Mouse (Mus musculus) hindbrain, postnatal 0 days (tissue): ENCODE data around the gene Phactr1. TPM values are rescaled to one million over a fixed set of nuclear protein-coding genes. Genes with fewer than 3 reads are reported as not detected.

Experiments used
- ATAC-seq: fragments of 200-750 bp; cut with Nextera tagmentation; 2 replicates; pipeline ENCODE4 v1.8.0; 2017; ENCODE audit warnings: mild to moderate bottlenecking, moderate TSS enrichment, moderate library complexity
- DNase-seq: peaks from one replicate; pipeline ENCODE4 v3.0.0-alpha.2; 2015; ENCODE audit warnings: low spot score
- H3K27ac ChIP-seq: fragments of 300-500 bp; sonication (generic); 2 replicates; pipeline ENCODE4 v1.5.1; 2014; ENCODE audit warnings: mild to moderate bottlenecking
- H3K27me3 ChIP-seq: fragments of 300-500 bp; sonication (generic); 2 replicates; pipeline ENCODE4 v1.6.1; 2014; ENCODE audit warnings: low read length, mixed read lengths; ENCODE audit not compliant: insufficient read depth
- H3K36me3 ChIP-seq: fragments of 300-500 bp; sonication (generic); 2 replicates; pipeline ENCODE4 v1.6.1; 2014; ENCODE audit warnings: low read length, mixed read lengths; ENCODE audit not compliant: insufficient read depth
- H3K4me1 ChIP-seq: fragments of 300-500 bp; sonication (generic); 2 replicates; pipeline ENCODE4 v1.6.1; 2014; ENCODE audit warnings: antibody characterized with exemption, low read length, mixed read lengths; ENCODE audit not compliant: insufficient read depth
- H3K4me2 ChIP-seq: fragments of 300-500 bp; sonication (generic); 2 replicates; pipeline ENCODE4 v1.6.1; 2014; ENCODE audit warnings: low read depth, mild to moderate bottlenecking, low read length, moderate library complexity, mixed read lengths
- H3K4me3 ChIP-seq: fragments of 300-500 bp; sonication (generic); 2 replicates; pipeline ENCODE4 v1.5.1; 2014; ENCODE audit warnings: low read length
- H3K9ac ChIP-seq: fragments of 300-500 bp; sonication (generic); replicated peaks from 2 replicates; pipeline ENCODE4 v1.6.1; 2014; ENCODE audit warnings: mild to moderate bottlenecking, low read length, moderate library complexity, mixed read lengths
- H3K9me3 ChIP-seq: fragments of 300-500 bp; sonication (generic); 2 replicates; pipeline ENCODE4 v1.6.1; 2016; ENCODE audit warnings: low read length, mixed read lengths
- CTCF ChIP-seq: IDR thresholded peaks from 2 replicates; pipeline ENCODE4 v1.5.1; 2016; ENCODE audit warnings: antibody characterized with exemption, control low read depth, low read depth
- WGBS: fragments of 180-500 bp; shearing (Covaris S2); extraction: QIAGEN DNeasy Blood & Tissue Kit; methylation state at CpG from one replicate; pipeline ENCODE4 v1.1.7; 2014; 5-methylcytosine and 5-hydroxymethylcytosine counted together
- polyA plus RNA-seq: library from polyadenylated mRNA; unstranded; fragments of >200 nt; fragmentation: Nextera tagmentation; extraction: Ambion mirVana; gene quantifications from 2 replicates; pipeline ENCODE4 v1.2.1, GENCODE M21; 2015
- total RNA-seq: library from RNA; depleted of rRNA; stranded (reverse); fragments of >200 nt; gene quantifications from 2 replicates; pipeline ENCODE4 v1.2.3, GENCODE M21; 2014

Phactr1 gene
- total and polyA plus RNA-seq, 2 experiments from 2014 or later, result 46.6 to 56.7 TPM

GRCm38 (mm10) chr13:43158281-43158680, 477.9 kb downstream of the Phactr1 start:
- WGBS, result 62% methylated on average over 5 of the region's 5 CpGs
- H3K9ac ChIP-seq, result no peak overlapping the region
- DNase-seq (peak; percentile 40), ATAC-seq (peak; percentile 46)
- peaks cover 10% of the 10 kb centered on the region for H3K36me3 ChIP-seq
- H3K4me2 ChIP-seq, result no peak overlapping the region
- H3K27ac ChIP-seq, result no peak overlapping the region
- no peaks in the 10 kb centered on the region for H3K9me3 ChIP-seq
- H3K4me3 ChIP-seq, result no peak overlapping the region
- H3K27me3 ChIP-seq, result no peaks in the 10 kb centered on the region
- TF ChIP-seq CTCF, result no peak
- H3K4me1 ChIP-seq, result no peaks in the 10 kb centered on the region

GRCm38 (mm10) chr13:43159429-43159828, 479.0 kb downstream of the Phactr1 start:
- DNase-seq, result no peak
- Histone ChIP-seq H3K4me2 (no peak overlapping the region), H3K4me1 (no peaks in the 10 kb centered on the region), H3K9ac (no peak overlapping the region), H3K36me3 (peaks cover 11% of the 10 kb centered on the region), H3K27ac (no peak overlapping the region), H3K9me3 (no peaks in the 10 kb centered on the region), H3K4me3 (no peak overlapping the region), H3K27me3 (no peaks in the 10 kb centered on the region)
- WGBS, result 76% methylated on average over 3 of the region's 3 CpGs
- no peak for ATAC-seq
- TF ChIP-seq CTCF, result no peak

GRCm38 (mm10) chr13:43167721-43168120, 487.3 kb downstream of the Phactr1 start:
- DNase-seq, result peak; percentile 69
- WGBS, result 62% methylated on average over 9 of the region's 9 CpGs
- H3K4me2 ChIP-seq, result no peak overlapping the region
- peaks cover 8% of the 10 kb centered on the region; the same call in 1 of the 2 replicates for H3K36me3 ChIP-seq
- no peak for ATAC-seq
- no peaks in the 10 kb centered on the region for H3K9me3 ChIP-seq
- H3K4me1 ChIP-seq, result 0 out of 2 replicates have a peak, but pooled peaks cover 6% of the 10 kb centered on the region
- no peak overlapping the region for H3K9ac ChIP-seq
- peak; percentile 33 for TF ChIP-seq CTCF
- H3K27ac ChIP-seq, result no peak overlapping the region
- H3K4me3 ChIP-seq, result no peak overlapping the region
- H3K27me3 ChIP-seq, result no peaks in the 10 kb centered on the region

GRCm38 (mm10) chr13:43171020-43171710, 490.7 kb downstream of the Phactr1 start, which contains the start of gene Tbc1d7:
Gene Tbc1d7, minus strand, starts transcription at chr13:43171501.
- peak; percentile 99 for DNase-seq
- WGBS, result 1% methylated on average over 48 of the region's 48 CpGs
- peak within 1 kb of the TSS; percentile 90 for H3K4me2 ChIP-seq
- peak within 1 kb of the TSS; percentile 83 for H3K27ac ChIP-seq
- no peaks in the 10 kb centered on the region for H3K27me3 ChIP-seq
- peak; percentile 95 for ATAC-seq
- H3K4me3 ChIP-seq, result peak within 1 kb of the TSS; percentile 60
- H3K36me3 ChIP-seq, result 0 out of 2 replicates have a peak, but pooled peaks cover 4% of the 10 kb centered on the region
- peak within 1 kb of the TSS; percentile 63 for H3K9ac ChIP-seq
- no peaks in the 10 kb centered on the region for H3K9me3 ChIP-seq
- H3K4me1 ChIP-seq, result 0 out of 2 replicates have a peak, but pooled peaks cover 6% of the 10 kb centered on the region
- TF ChIP-seq CTCF, result no peak; the same call in 1 of the 2 replicates

- WGBS, result 40% methylated on average over 14 of the region's 14 CpGs
- Histone ChIP-seq H3K36me3 (0 out of 2 replicates have a peak, but pooled peaks cover 4% of the 10 kb centered on the region), H3K9ac (peak overlapping the region; percentile 63; the same call in 1 of the 2 replicates), H3K9me3 (no peaks in the 10 kb centered on the region), H3K4me3 (peak overlapping the region; percentile 60), H3K27me3 (no peaks in the 10 kb centered on the region), H3K27ac (peak overlapping the region; percentile 83), H3K4me2 (peak overlapping the region; percentile 90), H3K4me1 (0 out of 2 replicates have a peak, but pooled peaks cover 6% of the 10 kb centered on the region)
- DNase-seq (peak; percentile 46), ATAC-seq (no peak)
- peak; percentile 53 for TF ChIP-seq CTCF
Observed at GRCm38 (mm10) chr13:43172036-43172713, 491.8 kb downstream of the Phactr1 start.

- peak; percentile 78 for DNase-seq
- no peak overlapping the region for H3K27ac ChIP-seq
- no peak overlapping the region for H3K4me2 ChIP-seq
- no peak overlapping the region for H3K9ac ChIP-seq
- H3K9me3 ChIP-seq, result no peaks in the 10 kb centered on the region
- 0 out of 2 replicates have a peak, but pooled peaks cover 4% of the 10 kb centered on the region for H3K36me3 ChIP-seq
- no peaks in the 10 kb centered on the region for H3K27me3 ChIP-seq
- WGBS, result 17% methylated on average over 9 of the region's 9 CpGs
- TF ChIP-seq CTCF, result peak; percentile 86
- no peak overlapping the region for H3K4me3 ChIP-seq
- H3K4me1 ChIP-seq, result 0 out of 2 replicates have a peak, but pooled peaks cover 6% of the 10 kb centered on the region
- ATAC-seq, result no peak
Observed at GRCm38 (mm10) chr13:43173262-43173661, 492.8 kb downstream of the Phactr1 start.
